Mouse (Mus musculus) forebrain, embryonic 10.5 days (tissue): Measurements from ENCODE around the gene R3hcc1l. TPM values are rescaled to one million over a fixed set of nuclear protein-coding genes. Genes with fewer than 3 reads are reported as not detected.

Source experiments
- DNase-seq: peaks from one replicate; pipeline ENCODE4 v3.0.0-alpha.2; 2017; ENCODE audit warnings: low spot score; ENCODE audit errors: extremely low spot score
- H3K27ac ChIP-seq: fragments of 300-500 bp; sonication (generic); 2 replicates; pipeline ENCODE4 v1.5.1; 2016; ENCODE audit warnings: mild to moderate bottlenecking
- H3K27me3 ChIP-seq: fragments of 300-500 bp; sonication (generic); 2 replicates; pipeline ENCODE4 v1.6.1; 2016; ENCODE audit warnings: mild to moderate bottlenecking; ENCODE audit not compliant: poor library complexity, severe bottlenecking
- H3K36me3 ChIP-seq: fragments of 300-500 bp; sonication (generic); replicated peaks from 2 replicates; pipeline ENCODE4 v1.6.1; 2016; ENCODE audit warnings: mild to moderate bottlenecking, moderate library complexity
- H3K4me1 ChIP-seq: fragments of 300-500 bp; sonication (generic); 2 replicates; pipeline ENCODE4 v1.6.1; 2016
- H3K4me3 ChIP-seq: fragments of 300-500 bp; sonication (generic); 2 replicates; pipeline ENCODE4 v1.5.1; 2016; ENCODE audit warnings: mild to moderate bottlenecking, moderate library complexity
- H3K9me3 ChIP-seq: fragments of 300-500 bp; sonication (generic); 2 replicates; pipeline ENCODE4 v1.6.1; 2016; ENCODE audit warnings: mild to moderate bottlenecking, moderate library complexity
- WGBS: fragments of 180-500 bp; shearing (Covaris S2); methylation state at CpG from one replicate; pipeline ENCODE4 v1.1.7; 2016; 5-methylcytosine and 5-hydroxymethylcytosine counted together
- polyA plus RNA-seq: library from polyadenylated mRNA; unstranded; fragments of >200 nt; fragmentation: Nextera tagmentation; extraction: Ambion mirVana; gene quantifications from 2 replicates; pipeline ENCODE4 v1.2.1, GENCODE M21; 2016

The R3hcc1l gene
- polyA plus RNA-seq, 1 experiment from 2014 or later = 20.0 TPM

- no peaks in the 10 kb centered on the region for H3K9me3 ChIP-seq
- WGBS = 91% methylated on average over 8 of the region's 8 CpGs
- no peaks in the 10 kb centered on the region for H3K27me3 ChIP-seq
- no peak overlapping the region for H3K27ac ChIP-seq
- no peaks in the 10 kb centered on the region for H3K36me3 ChIP-seq
- peaks cover 20% of the 10 kb centered on the region for H3K4me1 ChIP-seq
- DNase-seq = no peak
- H3K4me3 ChIP-seq = no peak overlapping the region
Measured at GRCm38 (mm10) chr19:42516121-42516520, 2.4 kb upstream of the R3hcc1l start.

DNA sequence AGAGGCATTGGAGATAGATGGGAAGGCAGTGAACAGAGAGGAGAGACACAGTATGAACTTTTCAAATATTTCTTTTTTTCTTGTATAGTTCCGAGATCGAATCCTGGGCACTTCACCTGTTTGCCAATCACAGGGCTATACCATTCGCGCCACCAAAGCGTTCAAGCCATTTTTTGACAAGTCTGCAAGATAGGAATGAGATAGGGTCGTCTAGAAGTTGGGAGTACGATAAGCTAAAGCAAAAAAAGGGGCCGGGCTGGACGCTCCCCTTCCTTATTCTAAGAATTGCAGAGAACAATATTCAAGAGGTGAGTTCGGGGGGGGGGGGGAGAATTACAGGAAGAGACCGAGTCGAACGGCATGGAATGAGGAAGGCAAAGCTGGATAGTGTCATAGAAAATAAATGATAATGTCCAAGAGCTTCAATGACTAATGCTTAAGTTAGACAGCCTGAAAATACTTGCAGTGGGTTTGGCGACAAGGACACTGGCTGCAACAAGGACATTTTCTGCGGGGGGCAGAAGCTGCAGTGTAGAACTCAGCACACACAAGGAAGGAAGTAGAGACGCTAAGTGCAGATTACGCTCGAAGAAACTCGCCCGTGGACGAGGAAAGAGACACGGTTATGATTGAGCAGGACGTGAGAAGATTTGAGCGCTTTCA lies 471 bp upstream of the R3hcc1l start:
- H3K9me3 ChIP-seq = no peaks in the 10 kb centered on the region
- no peaks in the 10 kb centered on the region for H3K27me3 ChIP-seq
- peak overlapping the region; percentile 94 for H3K27ac ChIP-seq
- H3K36me3 ChIP-seq = no peaks in the 10 kb centered on the region
- peaks cover 20% of the 10 kb centered on the region for H3K4me1 ChIP-seq
- H3K4me3 ChIP-seq = peak overlapping the region; percentile 91
- WGBS = 26% methylated on average over 24 of the region's 24 CpGs
- no peak for DNase-seq

GRCm38 (mm10) chr19:42519760-42520159 lies 1.2 kb downstream of the R3hcc1l start:
- 63% methylated on average over 9 of the region's 9 CpGs for WGBS
- no peaks in the 10 kb centered on the region for H3K27me3 ChIP-seq

DNA sequence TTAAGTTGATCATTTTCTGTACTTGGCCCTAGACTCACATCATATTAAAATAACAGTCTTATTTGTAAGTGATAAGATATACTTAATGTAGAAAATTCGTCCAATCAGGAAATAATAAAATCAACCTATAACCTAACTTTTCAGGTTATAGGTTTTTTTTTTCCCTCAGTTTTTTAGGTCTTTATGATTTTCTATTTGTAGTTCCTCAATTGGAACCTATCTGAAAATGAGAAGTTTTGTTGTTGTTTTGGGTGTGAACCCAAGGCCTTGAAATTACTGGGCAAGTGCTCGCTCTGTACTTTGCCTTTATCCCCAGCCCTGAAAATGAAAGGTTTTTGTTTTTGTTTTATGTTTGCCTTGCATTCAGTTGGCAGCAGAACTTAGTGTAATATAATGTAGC lies 6.1 kb downstream of the R3hcc1l start:
- 91% methylated on average over 2 of the region's 2 CpGs for WGBS
- H3K9me3 ChIP-seq = no peaks in the 10 kb centered on the region

More at GRCm38 (mm10) chr19:42519760-42520159, 1.2 kb downstream of the R3hcc1l start:
- no peaks in the 10 kb centered on the region for H3K9me3 ChIP-seq
- peak overlapping the region; percentile 91 for H3K4me3 ChIP-seq
- no peak for DNase-seq
- no peak overlapping the region for H3K27ac ChIP-seq
- peaks cover 20% of the 10 kb centered on the region for H3K4me1 ChIP-seq
- no peaks in the 10 kb centered on the region for H3K36me3 ChIP-seq

GRCm38 (mm10) chr19:42529992-42530437 lies 11.5 kb downstream of the R3hcc1l start:
- Histone ChIP-seq H3K27ac (no peak overlapping the region), H3K4me1 (peaks cover 8% of the 10 kb centered on the region; the same call in 1 of the 2 replicates), H3K4me3 (no peak overlapping the region), H3K27me3 (no peaks in the 10 kb centered on the region), H3K36me3 (no peaks in the 10 kb centered on the region), H3K9me3 (no peaks in the 10 kb centered on the region)
- DNase-seq = no peak
- 83% methylated on average over 9 of the region's 9 CpGs for WGBS

More for the DNA sequence above, 6.1 kb downstream of the R3hcc1l start:
- no peak overlapping the region for H3K27ac ChIP-seq
- peaks cover 10% of the 10 kb centered on the region for H3K4me1 ChIP-seq
- no peak overlapping the region for H3K4me3 ChIP-seq
- no peaks in the 10 kb centered on the region for H3K36me3 ChIP-seq
- DNase-seq = no peak
- H3K27me3 ChIP-seq = no peaks in the 10 kb centered on the region

- no peaks in the 10 kb centered on the region for H3K36me3 ChIP-seq
- no peak for DNase-seq
- 93% methylated on average over 3 of the region's 3 CpGs for WGBS
- no peak overlapping the region for H3K4me3 ChIP-seq
- no peaks in the 10 kb centered on the region for H3K27me3 ChIP-seq
- peaks cover 8% of the 10 kb centered on the region; the same call in 1 of the 2 replicates for H3K4me1 ChIP-seq
- no peak overlapping the region for H3K27ac ChIP-seq
- H3K9me3 ChIP-seq = no peaks in the 10 kb centered on the region
Measured at GRCm38 (mm10) chr19:42534427-42534826, 15.9 kb downstream of the R3hcc1l start.

- no peaks in the 10 kb centered on the region for H3K36me3 ChIP-seq
- WGBS = 97% methylated on average over 1 of the region's 1 CpGs
- H3K27ac ChIP-seq = no peak overlapping the region
- H3K4me1 ChIP-seq = peaks cover 12% of the 10 kb centered on the region; the same call in 1 of the 2 replicates
- no peak for DNase-seq
- no peaks in the 10 kb centered on the region for H3K27me3 ChIP-seq
- H3K4me3 ChIP-seq = no peak overlapping the region
- no peaks in the 10 kb centered on the region for H3K9me3 ChIP-seq
Measured at GRCm38 (mm10) chr19:42537600-42537999, 19.0 kb downstream of the R3hcc1l start.

DNA sequence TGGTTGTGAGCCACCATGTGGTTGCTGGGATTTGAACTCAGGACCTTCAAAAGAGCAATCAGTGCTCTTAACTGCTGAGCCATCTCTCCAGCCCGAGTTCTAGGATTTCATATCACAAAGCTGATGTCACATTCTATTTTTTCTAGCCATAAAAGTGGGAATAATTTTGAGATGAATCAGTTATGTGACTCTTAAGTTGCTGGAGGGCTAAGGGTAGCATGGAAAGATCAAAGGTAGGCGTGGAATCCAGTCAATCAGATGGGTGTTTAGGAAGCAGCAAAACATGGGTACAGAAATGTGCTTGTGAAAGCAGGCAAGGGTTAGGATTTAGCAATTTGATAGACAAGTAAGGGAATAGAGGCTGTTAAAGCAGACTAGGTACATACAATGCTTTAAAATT lies 20.4 kb downstream of the R3hcc1l start:
- no peak for DNase-seq
- H3K27me3 ChIP-seq = no peaks in the 10 kb centered on the region
- 0 out of 2 replicates have a peak, but pooled peaks cover 4% of the 10 kb centered on the region for H3K4me1 ChIP-seq
- no peaks in the 10 kb centered on the region for H3K9me3 ChIP-seq
- H3K27ac ChIP-seq = no peak overlapping the region
- H3K36me3 ChIP-seq = no peaks in the 10 kb centered on the region
- WGBS = 90% methylated on average over 2 of the region's 2 CpGs
- no peak overlapping the region for H3K4me3 ChIP-seq

DNA sequence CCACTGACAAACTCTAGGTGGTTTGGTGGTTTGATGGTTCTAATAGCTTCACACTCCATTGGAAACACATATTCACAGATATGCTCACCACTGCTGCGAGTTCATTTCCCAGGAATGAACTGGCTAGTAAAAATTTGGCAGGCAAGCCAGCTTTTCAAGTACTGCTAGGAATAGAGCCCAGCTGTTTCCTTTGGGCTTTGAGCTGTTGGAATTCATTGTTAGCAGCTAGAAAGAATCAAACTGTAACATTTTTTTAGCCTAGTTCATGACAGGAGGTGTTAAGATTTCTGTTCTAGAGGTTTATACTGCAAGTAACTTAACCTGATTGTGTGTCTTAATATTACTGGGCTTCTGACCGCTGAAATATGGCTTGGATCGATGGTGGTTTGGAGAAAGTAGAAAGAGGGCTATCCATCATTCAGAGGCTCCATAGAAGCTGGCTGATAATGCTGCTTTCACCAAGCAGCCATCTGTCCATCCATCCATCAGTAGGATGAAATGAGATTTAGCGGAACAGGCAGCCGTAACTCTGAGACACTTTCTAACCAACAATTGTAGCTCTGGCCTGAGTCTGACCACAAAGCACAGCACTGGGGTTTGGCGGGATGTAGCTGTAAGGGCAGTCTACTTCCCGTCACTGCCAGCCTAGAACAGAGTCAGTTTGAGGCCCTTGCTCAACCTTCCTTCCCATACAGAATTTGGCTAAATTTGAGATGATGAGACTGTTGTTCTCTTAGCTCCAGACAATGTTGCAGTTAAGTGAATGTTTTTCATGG lies 21.0 kb downstream of the R3hcc1l start:
- Histone ChIP-seq H3K36me3 (no peaks in the 10 kb centered on the region), H3K4me1 (0 out of 2 replicates have a peak, but pooled peaks cover 4% of the 10 kb centered on the region), H3K27me3 (no peaks in the 10 kb centered on the region), H3K4me3 (no peak overlapping the region), H3K9me3 (no peaks in the 10 kb centered on the region), H3K27ac (no peak overlapping the region)
- 93% methylated on average over 7 of the region's 7 CpGs for WGBS
- no peak for DNase-seq

DNA sequence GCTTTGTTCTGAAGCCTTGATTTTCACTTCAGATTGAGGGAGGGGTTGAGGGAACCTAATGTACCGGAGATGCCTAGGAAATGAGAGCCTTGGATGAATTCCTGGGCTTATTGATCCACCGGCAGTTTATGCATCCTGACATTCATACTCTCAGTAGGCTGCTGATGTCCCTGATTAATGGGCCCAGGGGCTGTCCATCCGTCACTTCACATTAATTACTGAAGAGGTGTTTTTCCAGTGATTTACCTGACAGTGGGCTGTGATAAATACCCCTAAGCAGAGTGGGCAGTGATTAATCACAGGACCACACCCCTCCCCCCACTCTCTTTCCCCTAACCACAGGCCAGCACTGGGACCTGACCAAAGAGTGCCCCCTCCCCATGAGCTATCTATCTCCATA lies 22.1 kb downstream of the R3hcc1l start:
- 87% methylated on average over 3 of the region's 3 CpGs for WGBS
- Histone ChIP-seq H3K4me3 (no peak overlapping the region), H3K27me3 (no peaks in the 10 kb centered on the region), H3K27ac (no peak overlapping the region), H3K36me3 (no peaks in the 10 kb centered on the region), H3K9me3 (no peaks in the 10 kb centered on the region), H3K4me1 (0 out of 2 replicates have a peak, but pooled peaks cover 4% of the 10 kb centered on the region)
- DNase-seq = no peak

DNA sequence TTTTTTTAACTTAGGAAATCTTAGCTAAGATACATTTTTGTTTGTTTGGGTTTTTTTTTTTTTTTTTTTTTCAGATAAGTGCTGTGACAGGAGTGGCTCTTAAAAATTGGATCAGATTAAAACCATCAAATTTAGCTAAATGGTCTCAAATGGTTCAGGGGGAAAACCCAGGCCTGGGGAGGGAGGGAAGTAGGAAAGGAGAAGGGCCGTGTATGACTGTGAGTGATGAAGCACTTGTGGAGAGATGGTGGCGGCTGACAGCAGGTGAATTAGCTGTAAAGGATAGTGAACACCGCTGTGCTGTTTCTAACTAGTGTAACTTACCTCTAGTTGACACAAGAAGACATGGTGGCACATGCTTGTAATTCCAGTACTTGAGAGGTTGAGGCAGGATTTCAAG lies 40.1 kb downstream of the R3hcc1l start:
- H3K27ac ChIP-seq = no peak overlapping the region
- peaks cover 5% of the 10 kb centered on the region for H3K4me1 ChIP-seq
- WGBS = 93% methylated on average over 3 of the region's 3 CpGs
- no peaks in the 10 kb centered on the region for H3K27me3 ChIP-seq
- H3K9me3 ChIP-seq = no peaks in the 10 kb centered on the region
- H3K4me3 ChIP-seq = no peak overlapping the region
- H3K36me3 ChIP-seq = peaks cover 14% of the 10 kb centered on the region
- DNase-seq = no peak

- no peak overlapping the region for H3K27ac ChIP-seq
- H3K4me3 ChIP-seq = no peak overlapping the region
- H3K4me1 ChIP-seq = no peaks in the 10 kb centered on the region
- no peaks in the 10 kb centered on the region for H3K27me3 ChIP-seq
- 95% methylated on average over 1 of the region's 1 CpGs for WGBS
- DNase-seq = no peak
- H3K36me3 ChIP-seq = peaks cover 29% of the 10 kb centered on the region
- H3K9me3 ChIP-seq = no peaks in the 10 kb centered on the region
Measured at GRCm38 (mm10) chr19:42561991-42562390, 43.4 kb downstream of the R3hcc1l start.

DNA sequence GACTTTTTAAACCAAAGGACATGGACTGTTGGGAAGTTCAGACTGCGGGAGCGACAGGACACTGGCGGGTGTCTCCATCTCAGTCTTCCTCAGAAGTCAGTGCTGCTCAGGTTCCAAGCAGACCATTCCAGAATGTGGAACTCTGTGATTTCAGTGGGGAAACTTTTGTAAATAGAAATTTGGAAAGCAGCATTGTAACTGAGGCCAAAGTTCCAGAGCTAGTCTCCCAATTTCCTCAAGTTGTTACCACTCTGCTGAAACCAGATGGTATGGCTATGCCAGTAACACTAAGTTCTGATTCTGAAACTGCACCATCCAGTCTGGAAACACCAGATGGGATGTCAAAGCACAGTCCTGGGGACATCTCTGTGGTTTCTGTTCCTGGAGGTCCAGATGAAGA lies 44.4 kb downstream of the R3hcc1l start:
- WGBS = 94% methylated on average over 3 of the region's 3 CpGs
- DNase-seq = no peak
- Histone ChIP-seq H3K4me1 (no peaks in the 10 kb centered on the region), H3K9me3 (no peaks in the 10 kb centered on the region), H3K36me3 (peaks cover 35% of the 10 kb centered on the region), H3K4me3 (no peak overlapping the region), H3K27me3 (no peaks in the 10 kb centered on the region), H3K27ac (no peak overlapping the region)
